ENCODE assay signal across 21 mouse cellular contexts in genomic region chr9:44041511-44042395, GRCm38 (mm10). TPM values are rescaled to one million over a fixed set of nuclear protein-coding genes. Genes with fewer than 3 reads are reported as not detected.
DNase-seq lines count a peak whose midpoint lies in the region; ATAC-seq and TF ChIP-seq lines count a peak whose summit lies in the region.
"Had no signal": no experiment of that assay in that cellular context is flagged by ENCODE, and none has a peak within 500 bp of the region (broad histone marks: within the 10 kb centered on the region; RNA-seq: fewer than 3 reads in every experiment).

No protein-coding gene starts in this region.

- H3K9me3 ChIP-seq in heart, embryonic 16.5 days (replicated peaks; ENCODE audit: control insufficient read depth, low read length): no peaks in the 10 kb centered on the region
- H3K9me3 ChIP-seq: limb, embryonic 12.5 days; liver, embryonic 13.5 days; lung, embryonic 15.5 days; midbrain, embryonic 12.5 days had no signal

- H3K27me3 ChIP-seq in heart, embryonic 16.5 days (ENCODE audit: control insufficient read depth, insufficient read depth, low read length): peaks cover 21% of the 10 kb centered on the region
- H3K27me3 ChIP-seq: Patski had no signal

- WGBS in heart, embryonic 16.5 days: 75% methylated on average over 7 of the region's 7 CpGs

- no peak for TF ChIP-seq CTCF in brain, embryonic 14.5 days (IDR thresholded peaks at IDR 0.05; ENCODE audit: borderline replicate concordance, extremely low read depth, insufficient read depth, insufficient read length)

- no peak for TF ChIP-seq POLR2A in brain, embryonic 14.5 days (IDR thresholded peaks at IDR 0.05; ENCODE audit: borderline replicate concordance, extremely low read depth, insufficient read depth, insufficient read length, poor library complexity, severe bottlenecking)

- H3K36me3 ChIP-seq in heart, embryonic 16.5 days (ENCODE audit: control insufficient read depth, insufficient read depth): no peaks in the 10 kb centered on the region
- H3K36me3 ChIP-seq: limb, embryonic 12.5 days; liver, embryonic 13.5 days; lung, embryonic 15.5 days; midbrain, embryonic 12.5 days had no signal

- H3K27ac ChIP-seq in heart, embryonic 16.5 days (ENCODE audit: low read length): 0 out of 2 replicates have a peak overlapping the region, but pooled peaks have one; percentile 16
- H3K27ac ChIP-seq: heart, adult 2 months; limb, embryonic 12.5 days; liver, embryonic 13.5 days; lung, embryonic 15.5 days; midbrain, embryonic 12.5 days had no signal

- peak; percentile 86 for DNase-seq in cerebellum, adult 9-11 months
- no peak for DNase-seq in cerebellum, postnatal 25 days
- DNase-seq in heart, postnatal 14 days: no peak
- DNase-seq in layer of hippocampus, adult 9-11 months: peak; percentile 96
- DNase-seq in layer of hippocampus, adult 8-10 months (ENCODE audit: low spot score in 2 of 2): no peak
- peak; percentile 53 for DNase-seq in brain, embryonic 14.5 days (ENCODE audit: low read depth)
- DNase-seq in lung, postnatal 36 days: no peak
- DNase-seq: heart, adult 2 months; liver, embryonic 13.5 days had no signal

- intact Hi-C loops in heart, postnatal 14 days (cut with DNase I): no loop called here

- no peak overlapping the region for H3K4me2 ChIP-seq in heart, embryonic 16.5 days (ENCODE audit: low read depth, low read length)
- H3K4me2 ChIP-seq: liver, embryonic 13.5 days; midbrain, embryonic 12.5 days had no signal

- no peak overlapping the region for H3K9ac ChIP-seq in heart, embryonic 16.5 days (ENCODE audit: low read length)
- H3K9ac ChIP-seq: limb, embryonic 12.5 days; liver, embryonic 13.5 days; lung, embryonic 15.5 days; midbrain, embryonic 12.5 days had no signal

- peaks cover 5% of the 10 kb centered on the region; the same call in 1 of the 2 replicates for H3K4me1 ChIP-seq in heart, embryonic 16.5 days (ENCODE audit: control insufficient read depth, insufficient read depth, low read length)
- H3K4me1 ChIP-seq: liver, embryonic 13.5 days had no signal

- no peak overlapping the region for H3K4me3 ChIP-seq in heart, embryonic 16.5 days (ENCODE audit: low read length)
- H3K4me3 ChIP-seq: erythroblast, embryonic 14.5 days; heart, adult 2 months; limb, embryonic 12.5 days; liver, embryonic 13.5 days; midbrain, embryonic 12.5 days; myocyte had no signal

- ATAC-seq in heart, embryonic 16.5 days (replicated peaks; ENCODE audit: extremely low read depth, insufficient read depth, low FRiP score): no peak
- ATAC-seq: Patski had no signal

RNA-seq across cellular contexts. Expression of gene Thy1, which starts 1.4 kb away (rescaled TPM):
- polyA plus RNA-seq in heart, embryonic 16.5 days (2015; fragmentation: Nextera tagmentation; extraction: Ambion mirVana): 8.7 and 21.5 TPM in 2 replicates
- 10 to 100 TPM; 27.1 to 57.0 TPM for total RNA-seq in heart, postnatal 14 days (2021)
- total RNA-seq in layer of hippocampus, adult 8-10 months (2022): 1,000 to 10,000 TPM in 2 of 4 experiments, 100 to 1,000 TPM in 2; 838 to 6,022 (median 3,337) TPM
- 11.6 and 13.1 TPM in 2 replicates for polyA plus RNA-seq in brain, embryonic 14.5 days (2012; rRNA removed)
- polyA plus RNA-seq: C2C12; erythroblast, embryonic 14.5 days; limb, embryonic 12.5 days; midbrain, embryonic 12.5 days; myocyte; Patski had no signal

RNA-seq across cellular contexts. Expression of gene Usp2, which starts 25.1 kb away (rescaled TPM):
- polyA plus RNA-seq in heart, embryonic 16.5 days (2015; fragmentation: Nextera tagmentation; extraction: Ambion mirVana): 77.5 and 89.6 TPM in 2 replicates
- total RNA-seq in heart, postnatal 14 days (2021): 100 to 1,000 TPM; 149 to 157 TPM
- total RNA-seq in layer of hippocampus, adult 8-10 months (2022): 100 to 1,000 TPM in 1 of 4 experiments, 10 to 100 TPM in 3; 82.1 to 101 (median 90.9) TPM
- 2.0 and 4.0 TPM in 2 replicates for polyA plus RNA-seq in brain, embryonic 14.5 days (2012; rRNA removed)
- polyA plus RNA-seq: erythroblast, embryonic 14.5 days had no signal

RNA-seq across cellular contexts. Expression of gene Mfrp, which starts 59.8 kb away (rescaled TPM):
- 0.12 TPM in 1 of 2 replicates, not detected in the other for polyA plus RNA-seq in heart, embryonic 16.5 days (2015; fragmentation: Nextera tagmentation; extraction: Ambion mirVana)
- total RNA-seq in heart, postnatal 14 days (2021): not detected
- total RNA-seq in layer of hippocampus, adult 8-10 months (2022): 1 to 10 TPM in 2 of 4 experiments, under 1 TPM in 2; 0.33 to 1.4 (median 0.95) TPM
- polyA plus RNA-seq in brain, embryonic 14.5 days (2012; rRNA removed): 1.8 and 3.8 TPM in 2 replicates
- total RNA-seq: heart, postnatal 25 days; neutrophil, adult 5-6 weeks had no signal
- polyA plus RNA-seq: activated CD4-positive, CD25-positive, alpha-beta regulatory T cell, adult 4 months; erythroblast, embryonic 14.5 days; forebrain, embryonic 16.5 days; liver, embryonic 13.5 days; midbrain, embryonic 12.5 days had no signal

Comparison
In these comparisons a context has a peak if more than half of its experiments do, and no peak if none do; other contexts are left out.
1. DNase-seq: peak in cerebellum, adult 9-11 months (single experiment), layer of hippocampus, adult 9-11 months (single experiment) and brain, embryonic 14.5 days (single experiment); none in cerebellum, postnatal 25 days (0 of 2), heart, postnatal 14 days (0 of 2), layer of hippocampus, adult 8-10 months (0 of 2) and lung, postnatal 36 days (single experiment).
2. RNA of gene Thy1, which starts 1.4 kb away (total RNA-seq): 838 to 6,022 TPM in layer of hippocampus, adult 8-10 months; 27.1 to 57.0 TPM in heart, postnatal 14 days; every median in the first group is over 10 times any median in the second.